Mouse (Mus musculus) left cerebral cortex, adult 2 months (tissue): ENCODE measurements around the gene Usp18. TPM values are rescaled to one million over a fixed set of nuclear protein-coding genes. Genes with fewer than 3 reads are reported as not detected.
A peak's percentile ranks its signal among the peaks of the same experiment; 100 is the strongest.

Experiments used
- DNase-seq, 2 experiments: peaks; one replicate each; pipeline ENCODE4 v3.0.0; 2021 to 2022; ENCODE audit warnings: low spot score in 2 of 2, mixed read lengths in 1 of 2; ENCODE audit errors: extremely low spot score in 1 of 2
- H3K27ac ChIP-seq: fragments of 200-600 bp; 2 replicates; pipeline ENCODE4 v1.8.1; 2022
- H3K4me3 ChIP-seq: fragments of 200-600 bp; 2 replicates; pipeline ENCODE4 v1.8.1; 2022
- CTCF ChIP-seq: fragments of 200-600 bp; IDR thresholded peaks from 2 replicates; pipeline ENCODE4 v1.8.1; 2022; ENCODE audit warnings: antibody characterized with exemption, mild to moderate bottlenecking, moderate library complexity
- intact Hi-C: fragments of 180-260 bp; cut with DNase I; formaldehyde crosslinking; loops from one replicate; pipeline ENCODE4 v1.15.1; 2025
- long read RNA-seq, 2 experiments: library from polyadenylated mRNA; stranded (forward); transcript quantifications; one replicate each; pipeline ENCODE4 v2.0.0; 2021; ENCODE audit warnings: borderline mapping rate in 2 of 2
- total RNA-seq, 2 experiments: library from RNA; stranded (reverse); gene quantifications; 2 replicates each; pipeline ENCODE4 v1.2.3; 2021

The Usp18 gene
- under 1 TPM; 0.18 to 0.89 TPM for total RNA-seq
- long read RNA-seq, experiment 1: 0 reads
- long read RNA-seq, experiment 2, partial matches to known transcripts: 0 of 1 reads
- long read RNA-seq, experiment 2, other reads (novel, unspliced or antisense): 0 of 1 reads

DNA sequence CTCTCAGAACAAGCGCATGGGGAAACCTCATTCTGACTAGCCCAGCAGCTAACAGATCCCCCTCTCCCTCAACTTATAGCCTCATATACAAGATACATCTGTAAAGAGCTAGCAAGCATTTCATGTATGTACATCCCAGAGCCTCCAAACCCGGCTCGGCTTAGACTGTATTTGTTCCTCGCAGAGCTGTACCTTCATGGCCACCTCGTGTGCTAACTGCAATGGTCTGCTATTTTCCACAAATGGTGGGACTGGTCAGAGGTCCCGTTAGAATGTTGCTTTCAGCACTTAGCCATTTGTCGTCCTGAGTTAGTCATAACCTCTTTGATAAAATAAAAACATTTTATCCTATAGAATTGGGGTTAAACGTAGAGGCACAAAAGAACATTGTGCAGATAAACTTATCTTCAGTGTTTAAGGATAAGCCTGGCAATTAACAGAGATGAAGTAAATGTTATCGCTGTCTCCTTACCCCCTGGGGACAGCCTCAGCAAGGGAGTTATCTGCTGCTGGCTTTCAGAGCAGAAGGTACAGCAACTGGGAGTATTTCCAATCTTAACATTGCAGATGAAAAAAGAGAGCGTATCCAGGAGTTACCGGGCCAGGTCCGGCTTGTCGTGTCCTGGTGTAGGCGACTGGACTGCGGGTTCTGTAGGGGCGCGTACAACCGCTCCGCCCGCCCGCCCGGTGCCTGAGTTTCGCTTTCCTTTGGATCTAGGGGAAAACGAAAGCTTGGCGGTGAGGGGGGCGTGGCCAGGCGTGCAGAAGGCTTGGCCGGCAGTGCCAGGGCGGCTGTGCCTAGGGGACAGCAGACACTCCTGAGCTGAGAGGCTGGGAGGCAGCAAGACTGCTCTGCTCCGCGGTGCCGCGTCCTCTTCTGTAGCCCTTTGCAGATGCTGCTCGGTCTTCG, at the start of gene Usp18:
Gene Usp18 (plus strand): TSS at position 780 of the 910 bp plus-strand sequence.
- DNase-seq: peak; percentile 66 to 72
- intact Hi-C loops: no loop called here

DNA sequence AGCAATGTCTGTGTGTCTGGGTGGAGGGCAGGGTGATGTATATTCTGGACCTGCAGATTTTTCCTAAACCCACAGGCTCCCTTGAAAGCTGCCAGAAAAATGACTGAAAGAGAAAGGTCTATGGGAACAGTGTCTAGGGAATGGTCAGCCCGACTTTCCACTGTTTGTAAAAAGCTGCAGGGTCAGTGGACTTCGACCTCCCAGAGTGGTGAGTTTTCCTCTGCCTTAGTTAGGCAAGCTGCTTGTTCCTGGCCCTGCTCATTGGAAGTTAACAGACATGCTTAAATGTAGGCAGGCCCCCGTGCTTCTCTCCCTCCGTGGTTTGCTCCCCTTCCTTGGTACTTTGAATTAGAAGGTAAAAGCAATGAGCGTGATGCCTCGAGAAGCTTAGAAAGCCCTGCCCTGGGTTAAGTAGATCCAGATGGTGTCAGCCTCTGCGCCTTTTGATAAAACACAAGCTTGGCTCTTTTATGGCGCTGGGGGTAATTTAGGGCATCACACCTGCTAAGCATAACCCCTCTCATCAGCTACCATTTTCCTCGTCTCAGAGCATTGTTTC, 47.8 kb upstream of the Usp18 start:
- no peak for TF ChIP-seq CTCF
- DNase-seq: no peak
- H3K4me3 ChIP-seq: no peak overlapping the region
- no peak overlapping the region for H3K27ac ChIP-seq
- intact Hi-C loops: no loop called here

More for the DNA sequence above, at the start of gene Usp18:
- H3K27ac ChIP-seq: 0 out of 2 replicates have a peak within 1 kb of the TSS, but pooled peaks have one; percentile 24
- H3K4me3 ChIP-seq: peak within 1 kb of the TSS; percentile 62
- no peak for TF ChIP-seq CTCF

DNA sequence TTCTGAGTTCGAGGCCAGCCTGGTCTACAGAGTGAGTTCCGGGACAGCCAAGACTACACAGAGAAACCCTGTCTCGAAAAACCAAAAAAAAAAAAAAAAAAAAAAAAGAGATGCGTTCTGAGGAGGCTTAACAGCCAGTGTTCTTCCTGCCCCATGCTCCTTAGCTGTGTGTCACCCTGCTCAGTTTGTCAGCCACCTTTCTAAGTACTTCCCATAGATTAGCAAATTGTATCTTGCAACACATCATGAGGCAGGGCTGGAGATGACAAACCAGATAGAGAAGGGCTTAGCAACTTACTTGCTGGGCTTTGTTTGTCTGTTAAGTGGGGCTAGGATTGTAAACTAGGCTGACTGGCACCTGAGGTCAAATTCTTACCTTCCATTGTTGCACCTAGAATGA, 45.2 kb upstream of the Usp18 start:
- intact Hi-C loops: no loop called here
- Histone ChIP-seq H3K4me3 (no peak overlapping the region), H3K27ac (no peak overlapping the region)
- DNase-seq: no peak
- TF ChIP-seq CTCF: no peak

DNA sequence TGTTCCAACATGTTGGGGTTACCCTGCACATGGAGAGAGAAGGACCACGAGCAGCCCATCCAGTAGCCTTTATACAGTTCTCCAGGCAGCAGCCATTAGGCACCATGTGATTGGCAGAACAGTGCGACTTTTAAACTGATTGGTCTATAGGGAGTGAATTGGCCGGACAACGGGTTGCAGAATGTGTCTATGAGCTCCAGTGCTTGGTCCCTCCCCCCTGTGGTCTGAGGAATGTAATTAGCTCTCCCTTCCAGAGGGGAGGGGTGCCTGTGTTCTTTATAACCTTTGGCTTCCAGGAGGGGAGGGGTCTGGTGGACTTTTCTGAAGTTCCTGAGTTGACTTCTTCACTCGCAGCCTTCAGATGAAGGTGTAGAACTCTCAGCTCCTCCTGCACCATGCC, 43.7 kb upstream of the Usp18 start:
- no peak for DNase-seq
- no peak overlapping the region for H3K4me3 ChIP-seq
- H3K27ac ChIP-seq: no peak overlapping the region
- no peak for TF ChIP-seq CTCF
- intact Hi-C loops: no loop called here

DNA sequence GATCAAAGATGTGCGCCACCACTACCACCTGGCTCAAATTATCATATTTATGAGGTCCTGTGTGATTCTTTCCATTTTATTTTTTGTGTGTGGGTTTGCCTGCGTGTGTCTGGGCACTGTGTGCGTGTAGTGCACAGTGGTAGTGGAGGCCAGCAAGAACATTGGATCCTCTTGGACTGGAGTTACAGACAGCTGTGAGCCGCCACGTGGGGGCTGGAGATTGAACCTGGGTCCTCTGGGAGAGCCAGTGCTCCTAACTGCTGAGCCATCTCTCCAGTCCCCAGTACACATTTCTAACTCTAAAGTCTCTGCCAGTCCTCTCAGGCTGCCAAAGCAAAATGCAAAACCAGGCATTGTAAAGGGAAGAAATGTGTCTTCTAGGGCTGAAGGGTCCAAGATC, 39.2 kb upstream of the Usp18 start:
- intact Hi-C loops: no loop called here
- H3K27ac ChIP-seq: no peak overlapping the region
- H3K4me3 ChIP-seq: no peak overlapping the region
- no peak for TF ChIP-seq CTCF
- no peak for DNase-seq

DNA sequence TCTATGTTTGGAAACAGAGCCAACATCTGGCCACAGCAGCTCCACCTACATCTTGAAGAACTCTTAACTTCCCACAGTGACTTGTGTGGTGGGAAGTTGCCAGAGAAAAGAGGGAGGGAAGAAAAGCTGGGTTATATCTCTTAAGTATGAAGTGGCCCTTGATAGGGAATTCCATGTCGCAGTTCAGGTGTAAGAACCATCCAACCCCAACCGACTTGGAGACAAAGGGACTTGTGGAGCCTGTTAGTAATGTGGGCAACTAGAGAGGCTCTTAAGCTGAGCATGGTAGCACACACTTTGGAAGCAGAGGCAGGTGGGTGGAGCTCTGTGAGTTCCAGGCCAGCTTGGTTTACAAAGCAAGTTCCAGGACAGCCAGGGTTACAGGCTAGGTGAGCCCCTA, 36.1 kb upstream of the Usp18 start:
- Histone ChIP-seq H3K27ac (peak overlapping the region; percentile 76; the same call in 1 of the 2 replicates), H3K4me3 (no peak overlapping the region)
- DNase-seq: no peak
- intact Hi-C loops: no loop called here
- no peak for TF ChIP-seq CTCF

DNA sequence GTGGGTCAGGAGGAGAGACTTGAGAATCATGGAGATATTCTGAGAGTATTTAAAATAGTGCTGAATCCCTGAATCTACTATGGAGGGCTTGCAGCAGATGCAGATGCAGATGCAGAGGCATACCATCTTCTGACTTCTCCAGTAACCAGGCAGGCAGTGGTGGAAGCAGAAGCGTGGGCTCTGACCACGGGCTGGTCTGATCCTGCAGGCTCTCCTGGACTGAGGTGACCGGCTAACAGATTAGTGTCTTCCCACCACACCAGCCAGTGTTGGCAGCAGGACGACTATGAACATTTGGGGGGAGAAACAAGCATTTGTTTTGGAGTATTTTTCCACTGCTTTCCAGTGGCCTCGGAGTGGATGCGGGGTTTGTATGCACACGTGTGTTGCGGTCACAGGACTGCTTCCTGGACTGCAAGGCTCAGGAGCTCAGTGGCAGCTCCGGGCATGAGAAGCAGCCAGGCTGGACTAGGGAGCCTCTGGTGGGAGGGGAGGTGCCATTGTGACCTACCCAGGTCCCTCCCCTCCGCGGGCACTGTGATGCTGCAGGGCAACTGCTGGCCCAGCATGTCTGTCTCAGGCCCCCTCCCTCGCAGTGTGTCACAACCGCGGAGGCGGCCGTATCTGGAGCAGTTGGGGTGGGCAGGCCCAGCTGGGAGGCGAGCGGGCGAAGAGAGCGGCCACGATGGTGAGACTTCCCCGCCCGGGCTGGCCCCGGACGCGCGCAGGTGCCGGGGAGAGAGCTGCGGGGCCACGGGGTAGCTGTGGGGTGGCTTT, 35.4 kb upstream of the Usp18 start, which contains the start of gene Tuba8:
Gene Tuba8 (plus strand): TSS at position 548 of the 777 bp plus-strand sequence.
- intact Hi-C loops: no loop called here
- no peak for TF ChIP-seq CTCF
- peak; percentile 54 to 81 for DNase-seq
- Histone ChIP-seq H3K27ac (peak within 1 kb of the TSS; percentile 76), H3K4me3 (peak within 1 kb of the TSS; percentile 53)

DNA sequence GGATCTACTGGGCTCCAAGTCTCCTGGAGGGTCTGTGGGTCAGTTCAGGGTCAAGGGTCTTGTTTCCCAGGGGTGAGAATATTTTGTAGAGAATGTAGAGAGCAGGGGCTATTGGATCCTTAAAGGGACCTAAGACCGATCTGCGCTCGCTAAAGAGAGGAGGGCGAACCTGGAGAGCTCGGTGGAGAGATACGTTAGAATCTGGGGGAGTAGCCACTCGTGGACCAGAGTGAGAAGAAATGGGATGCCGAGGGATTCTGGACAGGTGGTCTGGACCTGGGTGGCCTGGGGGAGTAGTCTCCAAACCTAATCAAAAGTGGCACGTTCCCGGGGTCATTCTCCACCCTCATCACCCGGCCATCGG, 34.8 kb upstream of the Usp18 start:
- no peak for DNase-seq
- Histone ChIP-seq H3K27ac (peak overlapping the region; percentile 76; the same call in 1 of the 2 replicates), H3K4me3 (peak overlapping the region; percentile 53)
- no peak for TF ChIP-seq CTCF
- intact Hi-C loops: no loop called here

DNA sequence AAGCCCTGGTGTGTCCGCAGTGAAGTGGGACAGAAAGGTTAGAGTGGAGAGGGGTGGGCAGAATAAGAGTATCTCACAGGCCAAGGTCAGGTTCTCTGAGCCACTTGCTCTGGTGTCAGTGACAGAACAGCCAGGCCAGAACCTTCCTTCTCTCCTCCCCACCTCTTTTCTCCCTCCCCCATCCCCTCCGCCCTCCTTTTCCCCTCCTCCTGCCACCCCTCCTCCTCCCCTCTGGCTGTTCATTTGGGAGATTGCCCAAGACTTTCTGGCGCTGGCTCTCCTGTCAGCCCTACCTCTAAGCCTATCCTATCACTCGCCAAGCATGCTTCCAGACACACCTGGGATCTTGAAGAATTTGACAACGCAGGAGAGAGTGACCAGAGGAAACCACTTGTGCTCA, 34.0 kb upstream of the Usp18 start:
- H3K4me3 ChIP-seq: peak overlapping the region; percentile 53

DNA sequence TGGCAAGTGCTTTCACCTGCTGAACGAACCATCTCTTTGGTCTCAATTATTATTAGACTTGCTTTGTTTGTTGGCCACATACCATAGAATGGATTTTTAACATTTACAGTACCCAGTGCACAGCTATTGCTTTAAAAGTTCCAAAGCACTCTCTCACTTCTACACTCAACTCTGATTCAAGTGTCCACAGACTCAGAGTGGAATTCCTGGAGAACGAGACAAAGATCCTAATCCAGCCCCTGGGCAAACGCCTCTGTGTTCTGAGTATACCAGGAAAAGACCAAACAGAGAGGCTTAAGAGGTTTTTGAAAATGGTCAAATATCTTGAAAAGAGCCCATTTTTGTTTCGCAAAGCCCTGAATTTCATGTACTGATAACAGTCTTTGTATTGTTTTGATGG, 32.7 kb upstream of the Usp18 start:
- DNase-seq: no peak
- intact Hi-C loops: no loop called here
- no peak for TF ChIP-seq CTCF
- no peak overlapping the region for H3K4me3 ChIP-seq
- H3K27ac ChIP-seq: no peak overlapping the region

More for the DNA sequence above, 34.0 kb upstream of the Usp18 start:
- no peak for TF ChIP-seq CTCF
- intact Hi-C loops: no loop called here
- H3K27ac ChIP-seq: no peak overlapping the region; the same call in 1 of the 2 replicates
- no peak for DNase-seq

DNA sequence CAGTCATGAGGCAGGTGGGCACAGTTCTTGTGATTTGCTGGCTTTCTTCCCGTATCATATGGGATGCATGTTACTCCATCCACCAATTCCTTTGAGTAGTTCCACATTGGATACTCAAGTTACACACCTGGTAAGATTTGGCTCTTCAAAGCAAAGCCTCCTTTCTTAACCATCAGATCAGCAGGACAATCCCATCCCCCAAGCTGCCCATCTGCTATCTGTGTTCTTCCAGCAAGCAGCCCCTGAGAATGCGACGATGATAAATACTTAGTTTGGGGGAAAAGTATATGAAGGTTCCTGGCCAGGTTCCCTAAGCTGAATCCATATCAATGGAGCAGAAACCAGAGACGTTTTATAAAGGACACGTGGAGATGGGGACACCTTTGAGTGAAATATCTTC, 31.5 kb upstream of the Usp18 start:
- TF ChIP-seq CTCF: no peak
- H3K4me3 ChIP-seq: no peak overlapping the region
- no peak overlapping the region for H3K27ac ChIP-seq
- intact Hi-C loops: no loop called here
- no peak for DNase-seq
